Mouse (Mus musculus) neural tube, embryonic 11.5 days (tissue): ENCODE measurements at regions not wholly inside any gene's neighbourhood (a gene's known extent, or its start where the extent isn't known, plus 50 kb on each side); places are given as distances from the start of the nearest gene placed in this dataset.
A peak's percentile ranks its signal among the peaks of the same experiment; 100 is the strongest.
"Not testable (repeated sequence)": the region's sequence is repeated elsewhere in the genome, so short reads cannot be mapped to it uniquely, and the experiment has no call there.

Experiments
- ATAC-seq: fragments of 200-750 bp; cut with Nextera tagmentation; 2 replicates; pipeline ENCODE4 v1.8.0; 2017; ENCODE audit warnings: moderate number of reproducible peaks, mild to moderate bottlenecking, moderate TSS enrichment, moderate library complexity; ENCODE audit not compliant: insufficient read depth, low FRiP score, low TSS enrichment
- DNase-seq: peaks from one replicate; pipeline ENCODE4 v3.0.0-alpha.2; 2015; ENCODE audit warnings: low spot score
- H3K27ac ChIP-seq: fragments of 300-500 bp; sonication (generic); 2 replicates; pipeline ENCODE4 v1.5.1; 2014; ENCODE audit warnings: low read depth, mild to moderate bottlenecking, low read length
- H3K27me3 ChIP-seq: fragments of 300-500 bp; sonication (generic); 2 replicates; pipeline ENCODE4 v1.6.1; 2014; ENCODE audit warnings: mild to moderate bottlenecking, low read length, mixed read lengths; ENCODE audit not compliant: control insufficient read depth, insufficient read depth
- H3K36me3 ChIP-seq: fragments of 300-500 bp; sonication (generic); 2 replicates; pipeline ENCODE4 v1.6.1; 2014; ENCODE audit warnings: mild to moderate bottlenecking, low read length, moderate library complexity, mixed read lengths; ENCODE audit not compliant: control insufficient read depth, insufficient read depth
- H3K4me1 ChIP-seq: fragments of 300-500 bp; sonication (generic); 2 replicates; pipeline ENCODE4 v1.6.1; 2014; ENCODE audit warnings: low read length, mixed read lengths; ENCODE audit not compliant: control insufficient read depth, insufficient read depth
- H3K4me2 ChIP-seq: fragments of 300-500 bp; sonication (generic); 2 replicates; pipeline ENCODE4 v1.6.1; 2014; ENCODE audit warnings: low read depth, mild to moderate bottlenecking, moderate library complexity
- H3K4me3 ChIP-seq: fragments of 300-500 bp; sonication (generic); 2 replicates; pipeline ENCODE4 v1.5.1; 2014; ENCODE audit warnings: low read depth, low read length
- H3K9ac ChIP-seq: fragments of 300-500 bp; sonication (generic); 2 replicates; pipeline ENCODE4 v1.6.1; 2014; ENCODE audit warnings: mild to moderate bottlenecking, low read length
- H3K9me3 ChIP-seq: fragments of 300-500 bp; sonication (generic); 2 replicates; pipeline ENCODE4 v1.6.1; 2016; ENCODE audit warnings: low read length; ENCODE audit not compliant: control insufficient read depth
- WGBS: fragments of 180-500 bp; shearing (Covaris S2); extraction: QIAGEN DNeasy Blood & Tissue Kit; methylation state at CpG from one replicate; pipeline ENCODE4 v1.1.7; 2014; 5-methylcytosine and 5-hydroxymethylcytosine counted together

- DNase-seq, H3K9me3 ChIP-seq, H3K4me1 ChIP-seq, H3K36me3 ChIP-seq, H3K9ac ChIP-seq, H3K4me2 ChIP-seq, H3K27ac ChIP-seq, H3K4me3 ChIP-seq, ATAC-seq, H3K27me3 ChIP-seq: not testable (repeated sequence)
- WGBS: 82% methylated on average over 5 of the region's 5 CpGs
Measured at GRCm38 (mm10) chr12:113597163-113597562, 53.5 kb downstream of the Adam6a start.

GRCm38 (mm10) chr12:113610924-113611323, 67.2 kb downstream of the Adam6a start:
- H3K4me3 ChIP-seq: no peak overlapping the region
- no peak overlapping the region for H3K27ac ChIP-seq
- no peaks in the 10 kb centered on the region for H3K36me3 ChIP-seq
- ATAC-seq: no peak
- H3K9ac ChIP-seq: no peak overlapping the region
- H3K4me2 ChIP-seq: no peak overlapping the region
- H3K4me1 ChIP-seq: no peaks in the 10 kb centered on the region
- H3K9me3 ChIP-seq: no peaks in the 10 kb centered on the region
- H3K27me3 ChIP-seq: no peaks in the 10 kb centered on the region
- 51% methylated on average over 4 of the region's 4 CpGs for WGBS
- DNase-seq: peak; percentile 11

- not testable (repeated sequence) for H3K27ac ChIP-seq, DNase-seq, H3K9me3 ChIP-seq, H3K36me3 ChIP-seq, H3K4me3 ChIP-seq, H3K4me2 ChIP-seq, H3K9ac ChIP-seq, H3K27me3 ChIP-seq, ATAC-seq, H3K4me1 ChIP-seq
- WGBS: 45% methylated on average over 4 of the region's 4 CpGs
Measured at GRCm38 (mm10) chr12:113625221-113625620, 81.5 kb downstream of the Adam6a start.

GRCm38 (mm10) chr12:113630803-113631202, 87.1 kb downstream of the Adam6a start:
- WGBS: 89% methylated on average over 14 of the region's 14 CpGs
- not testable (repeated sequence) for H3K4me3 ChIP-seq, H3K27me3 ChIP-seq, H3K4me1 ChIP-seq, DNase-seq, H3K9me3 ChIP-seq, H3K9ac ChIP-seq, H3K4me2 ChIP-seq, H3K27ac ChIP-seq, ATAC-seq, H3K36me3 ChIP-seq
